Mouse (Mus musculus): Measurements from ENCODE around the gene Tbc1d1.

GRCm38 (mm10) chr5:64280191-64280590 lies 124.1 kb downstream of the Tbc1d1 start:
- TF ChIP-seq ZC3H11A (IDR thresholded peaks at IDR 0.05; ENCODE audit: borderline replicate concordance, low read depth, low read length) (no peak), MAFK (IDR thresholded peaks at IDR 0.05; ENCODE audit: insufficient read depth, low read depth, low read length) (no peak), ZNF384 (IDR thresholded peaks at IDR 0.05; ENCODE audit: low read depth, low read length) (no peak), CHD2 (IDR thresholded peaks at IDR 0.05; ENCODE audit: low read depth, low read length) (no peak)

Data from ES-E14 (cell line).